Mouse (Mus musculus): ENCODE measurements around the gene Il1r2. TPM values are rescaled to one million over a fixed set of nuclear protein-coding genes. Genes with fewer than 3 reads are reported as not detected.

The Il1r2 gene
- polyA plus RNA-seq (2016; fragmentation: Nextera tagmentation; extraction: Ambion mirVana): 0.20 and 0.31 TPM in 2 replicates

- Histone ChIP-seq H3K4me1 (no peaks in the 10 kb centered on the region), H3K4me3 (no peak within 1 kb of the TSS), H3K36me3 (replicated peaks) (no peaks in the 10 kb centered on the region), H3K27me3 (replicated peaks; ENCODE audit: low read depth, poor library complexity, severe bottlenecking) (no peaks in the 10 kb centered on the region), H3K27ac (replicated peaks) (no peak within 1 kb of the TSS; the same call in 1 of the 2 replicates), H3K9me3 (no peaks in the 10 kb centered on the region)
- DNase-seq (ENCODE audit: low spot score): no peak
- WGBS: 88% methylated on average over 5 of the region's 5 CpGs
Observed at GRCm38 (mm10) chr1:40073779-40074178, at the start of gene Il1r2. Gene Il1r2, plus strand, starts transcription at chr1:40074079.

DNA sequence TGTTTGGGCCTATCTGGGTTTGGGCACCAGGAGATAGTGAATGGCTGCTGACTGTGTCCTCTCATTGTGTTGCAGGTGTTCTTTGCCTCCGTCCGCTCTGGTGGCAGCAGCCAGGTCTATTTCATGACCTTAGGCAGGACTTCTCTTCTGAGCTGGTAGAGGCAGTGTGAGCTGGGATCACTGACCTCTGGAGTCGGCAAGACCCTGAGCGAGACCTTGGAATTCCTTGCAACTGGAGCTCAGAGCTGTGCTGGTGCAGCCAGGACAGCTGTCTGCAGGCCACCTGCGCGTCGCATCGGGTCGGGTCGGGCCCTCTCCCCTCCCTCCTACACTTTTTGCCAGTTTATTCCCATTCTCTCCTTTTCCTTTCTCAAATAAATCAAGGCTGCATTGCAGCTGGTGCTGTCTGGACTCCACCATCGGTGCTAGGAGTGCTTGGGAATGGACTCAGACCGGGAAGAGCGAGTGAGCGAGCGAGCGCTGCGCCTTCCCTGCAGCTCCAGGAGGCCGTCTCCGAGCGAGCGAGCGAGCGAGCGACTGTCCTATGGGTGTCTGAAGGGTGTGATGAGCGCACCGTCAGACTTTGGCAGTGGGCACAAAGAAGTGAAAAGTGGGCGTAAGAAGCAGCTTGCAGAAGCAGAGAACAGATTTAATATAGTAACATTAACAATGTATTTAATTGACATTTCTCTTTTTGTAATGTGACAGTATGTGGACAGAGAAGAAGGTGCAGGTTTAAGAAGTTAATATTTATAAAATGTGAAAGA is 49.1 kb upstream of the Il1r2 start:
- Histone ChIP-seq H3K4me3 (no peak overlapping the region), H3K27me3 (replicated peaks; ENCODE audit: low read depth, poor library complexity, severe bottlenecking) (no peaks in the 10 kb centered on the region), H3K36me3 (replicated peaks) (peaks cover 95% of the 10 kb centered on the region), H3K27ac (replicated peaks) (no peak overlapping the region), H3K9me3 (no peaks in the 10 kb centered on the region), H3K4me1 (no peaks in the 10 kb centered on the region)
- DNase-seq (ENCODE audit: low spot score): no peak
- 88% methylated on average over 27 of the region's 27 CpGs for WGBS

DNA sequence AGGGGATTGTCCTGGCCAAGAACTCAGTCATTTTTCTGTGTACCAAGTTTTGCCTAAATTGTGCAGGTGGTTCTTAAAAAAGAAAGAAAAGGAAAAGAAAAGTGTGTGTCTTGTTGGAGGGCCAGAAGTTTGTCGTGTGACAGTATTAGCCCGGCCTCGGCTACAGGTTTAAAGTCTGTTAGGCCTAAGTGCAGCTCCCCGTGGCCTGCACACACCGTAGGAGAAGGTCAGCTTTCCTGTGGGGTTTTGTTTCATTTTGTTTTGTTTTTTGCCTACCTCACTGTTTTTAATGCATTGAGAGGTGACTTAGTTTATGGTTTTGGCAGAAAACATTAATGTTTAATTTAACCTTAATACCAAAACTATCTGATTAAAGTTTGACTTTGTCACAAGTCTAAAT is 48.5 kb upstream of the Il1r2 start:
- 93% methylated on average over 5 of the region's 5 CpGs for WGBS
- H3K36me3 ChIP-seq (replicated peaks): peaks cover 89% of the 10 kb centered on the region
- H3K4me3 ChIP-seq: no peak overlapping the region
- no peaks in the 10 kb centered on the region for H3K9me3 ChIP-seq
- DNase-seq (ENCODE audit: low spot score): no peak
- no peak overlapping the region for H3K27ac ChIP-seq (replicated peaks)
- H3K27me3 ChIP-seq (replicated peaks; ENCODE audit: low read depth, poor library complexity, severe bottlenecking): no peaks in the 10 kb centered on the region
- no peaks in the 10 kb centered on the region for H3K4me1 ChIP-seq

DNA sequence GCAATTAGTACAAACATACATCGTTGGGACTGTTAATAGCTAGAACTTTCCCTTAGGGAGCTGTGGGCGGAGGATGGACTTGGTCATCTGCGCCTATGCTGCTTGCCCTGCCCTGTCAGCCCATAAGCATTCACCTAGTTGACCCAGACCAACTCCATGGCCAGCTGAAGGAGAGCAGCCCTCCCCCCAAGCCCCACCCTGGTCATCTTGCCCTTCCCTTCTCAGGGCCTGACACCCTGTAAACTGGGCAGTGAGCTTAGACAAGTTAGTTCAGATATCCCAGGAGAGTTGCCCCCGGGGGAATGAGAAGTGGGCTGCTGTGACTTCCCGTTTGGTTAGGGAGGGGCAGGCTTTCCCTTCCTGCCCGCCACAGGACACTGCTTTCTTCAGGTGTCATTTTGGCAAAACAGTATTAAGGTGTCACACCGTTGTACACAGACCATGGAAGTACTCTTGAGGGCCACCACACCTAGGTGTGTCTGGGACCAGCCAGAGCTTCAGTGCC is 46.7 kb upstream of the Il1r2 start:
- no peaks in the 10 kb centered on the region for H3K4me1 ChIP-seq
- H3K4me3 ChIP-seq: no peak overlapping the region
- peaks cover 71% of the 10 kb centered on the region for H3K36me3 ChIP-seq (replicated peaks)
- no peaks in the 10 kb centered on the region for H3K27me3 ChIP-seq (replicated peaks; ENCODE audit: low read depth, poor library complexity, severe bottlenecking)
- no peaks in the 10 kb centered on the region for H3K9me3 ChIP-seq
- DNase-seq (ENCODE audit: low spot score): no peak
- 86% methylated on average over 7 of the region's 7 CpGs for WGBS
- H3K27ac ChIP-seq (replicated peaks): no peak overlapping the region

DNA sequence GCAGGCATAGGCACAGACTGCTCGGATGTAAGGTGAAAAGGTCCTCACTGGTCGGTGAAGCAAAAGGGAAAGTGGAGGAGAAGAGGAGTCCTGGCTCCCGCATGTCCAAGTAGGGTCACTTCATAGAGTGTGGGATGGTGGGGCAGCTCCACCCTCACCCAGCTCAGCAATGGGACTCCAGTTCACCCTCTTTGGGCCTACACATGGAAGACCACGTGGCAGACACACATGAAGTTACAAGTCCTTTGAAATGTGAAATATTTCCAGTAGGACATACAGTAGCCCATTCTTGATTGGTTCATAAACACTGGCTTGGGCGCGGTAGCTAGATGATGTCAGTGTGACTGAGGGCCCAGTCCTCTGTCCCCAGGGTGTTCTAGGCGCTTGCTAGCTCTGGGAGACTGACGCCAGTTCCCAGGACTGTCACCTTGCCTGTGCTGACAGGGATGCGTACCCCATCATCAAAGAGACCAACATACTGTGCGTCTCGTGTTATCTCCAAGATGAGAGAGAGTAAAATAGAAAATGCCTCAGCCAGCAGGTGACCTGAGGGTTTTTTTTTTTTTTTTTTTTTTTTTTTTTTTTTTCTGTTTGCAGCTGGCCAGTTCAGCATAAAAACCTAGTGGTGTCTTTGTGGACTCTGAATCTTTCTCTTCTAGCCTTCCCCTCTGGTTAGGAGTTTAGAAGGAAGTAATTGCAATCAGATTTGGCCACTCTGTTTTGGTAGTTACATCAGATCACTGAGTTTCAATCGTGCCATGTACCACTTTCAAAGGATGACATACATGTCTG is 45.5 kb upstream of the Il1r2 start:
- H3K9me3 ChIP-seq: no peaks in the 10 kb centered on the region
- H3K36me3 ChIP-seq (replicated peaks): peaks cover 59% of the 10 kb centered on the region
- H3K4me1 ChIP-seq: no peaks in the 10 kb centered on the region
- H3K4me3 ChIP-seq: no peak overlapping the region
- no peak overlapping the region for H3K27ac ChIP-seq (replicated peaks)
- 90% methylated on average over 12 of the region's 12 CpGs for WGBS
- H3K27me3 ChIP-seq (replicated peaks; ENCODE audit: low read depth, poor library complexity, severe bottlenecking): no peaks in the 10 kb centered on the region
- no peak for DNase-seq (ENCODE audit: low spot score)

DNA sequence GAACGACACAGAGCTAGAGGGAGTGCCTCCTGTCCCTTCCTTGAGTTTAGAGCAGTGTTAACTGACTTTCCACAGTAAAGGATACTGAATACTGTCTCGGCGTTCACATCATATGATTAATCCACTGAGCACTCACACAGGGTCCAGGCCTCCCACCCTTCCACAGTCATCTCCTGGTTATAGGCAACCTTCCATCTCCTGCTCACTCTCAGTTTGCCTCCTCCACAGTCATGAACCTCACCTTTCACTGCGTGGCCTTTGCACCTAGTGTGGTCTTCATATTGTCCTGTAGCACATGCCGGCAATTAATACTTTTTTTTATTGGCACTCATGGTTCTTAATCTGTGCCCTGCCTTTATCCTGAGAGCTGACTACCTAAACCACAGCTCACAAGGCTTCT is 44.3 kb upstream of the Il1r2 start:
- Histone ChIP-seq H3K27ac (replicated peaks) (no peak overlapping the region), H3K4me1 (peaks cover 3% of the 10 kb centered on the region; the same call in 1 of the 2 replicates), H3K27me3 (replicated peaks; ENCODE audit: low read depth, poor library complexity, severe bottlenecking) (no peaks in the 10 kb centered on the region), H3K4me3 (no peak overlapping the region), H3K36me3 (replicated peaks) (peaks cover 47% of the 10 kb centered on the region), H3K9me3 (no peaks in the 10 kb centered on the region)
- no peak for DNase-seq (ENCODE audit: low spot score)
- 93% methylated on average over 5 of the region's 5 CpGs for WGBS

DNA sequence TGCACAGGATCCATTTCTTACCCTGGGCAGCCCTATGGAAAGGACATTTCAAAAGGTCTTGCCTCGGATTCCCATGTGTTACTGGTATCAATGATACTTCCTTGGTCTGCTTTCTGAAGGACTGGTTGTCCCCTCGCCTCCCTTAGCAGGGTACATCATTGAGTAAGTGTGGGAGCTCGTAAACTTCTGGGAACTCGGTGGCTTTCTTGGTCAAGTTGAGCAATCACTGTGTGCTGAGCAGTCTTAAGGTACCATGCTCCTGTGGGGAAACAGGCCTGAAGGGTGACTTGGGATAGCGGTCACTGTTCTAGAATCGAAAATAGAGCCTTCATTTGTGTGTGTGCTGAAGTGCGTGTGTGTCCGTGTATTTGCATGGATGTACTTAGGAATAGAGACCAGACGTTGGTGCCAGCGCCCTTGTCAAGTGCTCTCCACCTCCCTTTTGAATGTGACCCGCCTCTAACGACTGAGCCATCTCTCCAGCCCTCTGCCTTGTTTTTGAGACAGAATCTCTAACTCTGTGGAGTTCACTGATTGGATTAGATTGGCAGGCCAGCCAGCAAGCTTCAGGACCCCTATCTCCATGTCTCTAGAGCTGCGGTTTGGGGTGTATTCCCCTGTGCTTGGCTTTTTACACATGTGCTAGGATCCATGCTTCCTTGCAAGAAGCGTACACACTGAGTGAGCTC is 43.4 kb upstream of the Il1r2 start:
- H3K4me1 ChIP-seq: peaks cover 3% of the 10 kb centered on the region; the same call in 1 of the 2 replicates
- WGBS: 89% methylated on average over 14 of the region's 14 CpGs
- no peak for DNase-seq (ENCODE audit: low spot score)
- H3K27ac ChIP-seq (replicated peaks): no peak overlapping the region
- no peaks in the 10 kb centered on the region for H3K9me3 ChIP-seq
- no peaks in the 10 kb centered on the region for H3K27me3 ChIP-seq (replicated peaks; ENCODE audit: low read depth, poor library complexity, severe bottlenecking)
- peaks cover 38% of the 10 kb centered on the region for H3K36me3 ChIP-seq (replicated peaks)
- no peak overlapping the region for H3K4me3 ChIP-seq

- DNase-seq (ENCODE audit: low spot score): no peak
- peaks cover 3% of the 10 kb centered on the region; the same call in 1 of the 2 replicates for H3K4me1 ChIP-seq
- H3K27ac ChIP-seq (replicated peaks): no peak overlapping the region
- 91% methylated on average over 8 of the region's 8 CpGs for WGBS
- H3K4me3 ChIP-seq: no peak overlapping the region
- no peaks in the 10 kb centered on the region for H3K9me3 ChIP-seq
- no peaks in the 10 kb centered on the region for H3K27me3 ChIP-seq (replicated peaks; ENCODE audit: low read depth, poor library complexity, severe bottlenecking)
- peaks cover 33% of the 10 kb centered on the region for H3K36me3 ChIP-seq (replicated peaks)
Observed at GRCm38 (mm10) chr1:40030976-40031356, 42.9 kb upstream of the Il1r2 start.

- 92% methylated on average over 2 of the region's 2 CpGs for WGBS
- Histone ChIP-seq H3K4me1 (peaks cover 3% of the 10 kb centered on the region; the same call in 1 of the 2 replicates), H3K27me3 (replicated peaks; ENCODE audit: low read depth, poor library complexity, severe bottlenecking) (no peaks in the 10 kb centered on the region), H3K4me3 (no peak overlapping the region), H3K27ac (replicated peaks) (no peak overlapping the region), H3K36me3 (replicated peaks) (peaks cover 26% of the 10 kb centered on the region), H3K9me3 (no peaks in the 10 kb centered on the region)
- DNase-seq (ENCODE audit: low spot score): no peak
Observed at GRCm38 (mm10) chr1:40031626-40032025, 42.3 kb upstream of the Il1r2 start.

GRCm38 (mm10) chr1:40033315-40033714 is 40.6 kb upstream of the Il1r2 start:
- no peak overlapping the region for H3K27ac ChIP-seq (replicated peaks)
- no peak overlapping the region for H3K4me3 ChIP-seq
- DNase-seq (ENCODE audit: low spot score): no peak
- H3K36me3 ChIP-seq (replicated peaks): peaks cover 10% of the 10 kb centered on the region
- H3K27me3 ChIP-seq (replicated peaks; ENCODE audit: low read depth, poor library complexity, severe bottlenecking): no peaks in the 10 kb centered on the region
- WGBS: 88% methylated on average over 4 of the region's 4 CpGs
- H3K9me3 ChIP-seq: no peaks in the 10 kb centered on the region
- H3K4me1 ChIP-seq: peaks cover 3% of the 10 kb centered on the region; the same call in 1 of the 2 replicates

GRCm38 (mm10) chr1:40033743-40034420 is 40.0 kb upstream of the Il1r2 start:
- Histone ChIP-seq H3K27ac (replicated peaks) (no peak overlapping the region), H3K9me3 (no peaks in the 10 kb centered on the region), H3K4me3 (no peak overlapping the region), H3K27me3 (replicated peaks; ENCODE audit: low read depth, poor library complexity, severe bottlenecking) (no peaks in the 10 kb centered on the region), H3K4me1 (peaks cover 3% of the 10 kb centered on the region; the same call in 1 of the 2 replicates), H3K36me3 (replicated peaks) (peaks cover 6% of the 10 kb centered on the region; the same call in 1 of the 2 replicates)
- WGBS: 67% methylated on average over 12 of the region's 12 CpGs
- no peak for DNase-seq (ENCODE audit: low spot score)

DNA sequence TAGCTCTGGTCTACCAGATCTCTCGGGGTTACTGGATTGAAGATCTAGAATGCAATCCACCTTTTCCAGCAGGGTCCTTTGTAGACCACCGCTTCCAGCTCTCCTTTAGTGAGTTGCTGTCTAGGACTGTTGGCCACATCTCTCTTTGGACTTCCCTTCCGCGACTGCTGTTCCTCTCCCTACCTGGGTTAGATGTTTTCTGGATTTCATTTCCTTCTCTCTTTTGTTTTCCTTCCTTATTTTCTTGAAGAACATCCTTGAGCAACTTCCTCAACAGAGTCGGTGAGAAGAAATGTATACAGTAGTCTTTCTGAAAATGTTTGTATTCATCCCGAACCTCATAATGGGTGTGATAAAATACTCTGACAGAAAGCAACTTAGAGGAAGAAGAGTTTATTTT is 36.0 kb upstream of the Il1r2 start:
- H3K27me3 ChIP-seq (replicated peaks; ENCODE audit: low read depth, poor library complexity, severe bottlenecking): no peaks in the 10 kb centered on the region
- no peak for DNase-seq (ENCODE audit: low spot score)
- no peaks in the 10 kb centered on the region for H3K9me3 ChIP-seq
- H3K36me3 ChIP-seq (replicated peaks): no peaks in the 10 kb centered on the region
- 92% methylated on average over 6 of the region's 6 CpGs for WGBS
- H3K4me1 ChIP-seq: peaks cover 3% of the 10 kb centered on the region; the same call in 1 of the 2 replicates
- no peak overlapping the region for H3K4me3 ChIP-seq
- H3K27ac ChIP-seq (replicated peaks): no peak overlapping the region
